Mouse (Mus musculus) erythroblast, adult 5-6 weeks (primary cell): ENCODE results near the gene Erbb4. TPM values are rescaled to one million over a fixed set of nuclear protein-coding genes. Genes with fewer than 3 reads are reported as not detected.

Experiments
- ATAC-seq: replicated peaks from 2 replicates; pipeline ENCODE4 v1.8.0; 2016; ENCODE audit warnings: moderate number of reproducible peaks, mild to moderate bottlenecking, moderate TSS enrichment, inconsistent platforms; ENCODE audit not compliant: poor library complexity, low FRiP score, severe bottlenecking
- total RNA-seq, 2 experiments: library from RNA; stranded (forward) in 1 of 2; stranded (reverse) in 1 of 2; fragments of 150-400 nt in 1 of 2; fragments of 200-764, 138-1000 nt in 1 of 2; gene quantifications; 2 replicates each; pipeline versions ENCODE4 v1.2.3 to v1.2.4; 2015 to 2017; ENCODE audit warnings: low replicate concordance in 2 of 2

Erbb4 gene
- total RNA-seq, 2 experiments from 2014 or later = under 0.01 TPM; not detected in 1

DNA sequence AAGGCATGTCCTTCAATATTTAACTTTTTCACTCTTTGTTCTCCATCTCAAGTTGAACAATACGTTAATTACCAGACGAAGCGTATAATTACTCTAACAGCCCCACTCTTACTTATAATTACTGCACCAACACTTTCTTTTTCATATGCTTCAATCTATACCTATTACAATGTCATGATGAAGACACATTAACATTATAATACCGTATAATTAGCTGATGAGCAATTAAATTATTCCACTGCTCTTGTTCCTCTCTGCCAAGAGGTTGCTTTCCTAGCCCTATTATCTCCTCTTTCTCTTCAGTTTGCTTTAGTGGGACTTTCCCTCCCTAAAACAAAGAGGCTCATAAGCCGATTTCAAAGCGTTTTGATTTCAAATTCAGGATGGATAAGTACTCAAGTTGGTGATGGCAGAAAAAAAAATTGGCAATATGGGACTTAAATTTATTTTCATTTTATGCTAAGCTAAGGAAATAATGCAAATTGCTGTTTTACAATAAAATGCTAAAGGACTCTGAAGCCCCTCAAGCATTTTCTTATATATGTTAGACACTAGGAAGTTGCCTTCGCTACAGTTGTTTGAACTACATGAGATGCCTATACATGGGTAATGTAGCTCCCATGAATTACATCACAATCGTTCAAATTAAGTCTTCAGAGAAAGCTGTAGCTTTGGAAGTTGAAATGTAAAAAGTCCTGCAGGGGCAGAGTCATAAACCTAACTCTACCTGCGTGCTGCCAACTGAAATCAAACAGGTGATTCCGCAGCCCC is 440.8 kb downstream of the Erbb4 start:
- ATAC-seq = no peak

GRCm38 (mm10) chr1:68590475-68590874 is 517.4 kb downstream of the Erbb4 start:
- no peak for ATAC-seq

GRCm38 (mm10) chr1:68573851-68574540 is 533.9 kb downstream of the Erbb4 start:
- no peak for ATAC-seq

- no peak for ATAC-seq
Observed at GRCm38 (mm10) chr1:68570924-68571323, 536.9 kb downstream of the Erbb4 start.

DNA sequence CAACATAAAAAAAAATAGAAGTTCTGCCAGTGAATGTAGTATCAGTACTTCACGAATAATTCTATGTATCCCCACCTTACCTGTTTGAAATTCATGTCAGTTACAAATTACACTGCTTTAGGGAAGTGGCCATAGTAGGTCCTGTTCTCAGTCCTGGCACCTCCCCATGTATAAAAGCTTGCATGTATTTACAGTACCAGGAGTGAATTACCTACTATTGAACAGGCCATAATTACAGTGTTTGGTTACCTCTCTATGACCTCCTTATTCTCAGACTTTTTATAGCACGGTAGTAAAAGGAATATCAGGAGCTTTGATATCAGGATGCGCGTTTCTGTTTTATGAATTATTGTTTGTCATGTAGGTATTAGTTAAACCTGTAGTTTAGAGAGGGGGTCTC is 564.9 kb downstream of the Erbb4 start:
- no peak for ATAC-seq

DNA sequence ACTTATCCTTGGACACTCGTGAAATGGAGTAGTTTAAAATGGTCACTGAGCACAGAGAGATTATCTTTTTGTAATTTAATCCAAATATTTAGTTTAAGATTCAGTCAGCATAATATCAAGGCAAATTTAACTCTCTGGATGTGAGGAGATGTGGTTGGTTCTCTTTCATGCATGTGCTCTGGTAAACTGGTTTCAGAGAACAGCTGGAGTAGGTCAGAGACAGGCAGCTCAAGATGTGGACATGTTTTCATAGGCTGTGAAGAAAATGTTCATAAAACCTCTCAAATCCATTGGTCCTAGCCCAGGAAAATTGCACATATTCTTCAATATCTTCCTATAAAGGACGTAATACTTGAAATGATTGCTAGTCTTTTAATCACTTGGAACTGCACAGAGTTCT is 590.0 kb downstream of the Erbb4 start:
- no peak for ATAC-seq

DNA sequence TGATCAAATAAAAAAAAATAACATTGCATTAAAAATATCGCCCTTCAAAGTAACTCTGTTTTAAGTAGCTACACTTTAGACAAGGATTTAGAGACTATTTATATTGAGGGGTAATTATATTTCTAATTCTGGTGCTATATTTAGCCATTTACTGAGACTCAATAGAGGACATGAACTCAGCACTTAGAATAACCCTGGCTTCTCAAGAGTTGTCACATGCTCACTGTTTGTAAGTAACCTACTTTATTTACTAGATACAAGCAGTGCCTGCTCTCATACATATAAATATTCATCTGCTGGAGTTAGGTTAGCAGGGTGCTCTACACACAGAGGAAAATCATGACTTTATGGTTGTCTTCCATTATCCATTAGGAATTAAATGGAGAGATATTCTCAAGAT is 604.0 kb downstream of the Erbb4 start:
- ATAC-seq = no peak

- no peak for ATAC-seq
Observed at GRCm38 (mm10) chr1:68501561-68501960, 606.3 kb downstream of the Erbb4 start.

GRCm38 (mm10) chr1:68466390-68466960 is 641.4 kb downstream of the Erbb4 start:
- no peak for ATAC-seq

DNA sequence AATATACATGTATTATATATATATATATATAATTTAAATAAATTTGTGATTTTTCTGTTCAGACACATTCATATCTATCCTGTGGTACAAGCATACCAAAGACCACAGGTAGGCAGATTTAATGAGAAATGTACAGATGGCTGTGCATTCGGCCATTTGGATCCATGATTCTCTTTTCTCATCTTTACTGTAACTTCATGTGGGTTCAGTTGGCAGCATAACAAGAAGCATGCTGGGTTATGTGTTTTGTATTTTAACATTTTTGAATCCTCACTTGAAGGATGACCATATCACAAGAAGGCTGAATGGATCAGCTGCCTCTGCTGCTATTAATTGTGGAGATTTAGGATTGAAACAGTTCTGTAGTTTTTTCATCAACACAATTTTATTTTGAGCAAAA is 656.6 kb downstream of the Erbb4 start:
- no peak for ATAC-seq

GRCm38 (mm10) chr1:68424336-68424983 is 683.4 kb downstream of the Erbb4 start:
- ATAC-seq = no peak

- ATAC-seq = no peak
Observed at GRCm38 (mm10) chr1:68401204-68401603, 706.7 kb downstream of the Erbb4 start.

DNA sequence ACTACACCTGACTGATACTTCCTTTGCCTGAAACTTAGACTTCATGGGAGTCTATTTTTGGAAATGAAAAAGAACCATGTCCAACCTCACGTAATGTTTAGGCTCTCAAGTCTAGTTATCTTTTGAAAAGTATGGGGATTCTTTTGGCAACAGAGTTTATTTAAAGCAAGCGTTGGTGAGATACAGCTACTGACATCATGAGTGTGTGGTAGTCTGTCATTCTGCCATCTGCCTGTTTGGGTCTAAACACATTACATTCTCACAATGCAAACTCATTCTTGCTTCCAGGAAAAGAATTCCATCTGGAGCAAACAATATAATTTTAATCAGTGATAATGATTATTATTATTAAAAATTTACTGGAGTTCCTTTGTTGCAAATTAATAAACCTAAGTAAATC is 736.3 kb downstream of the Erbb4 start:
- no peak for ATAC-seq

GRCm38 (mm10) chr1:68333714-68334113 is 774.1 kb downstream of the Erbb4 start:
- no peak for ATAC-seq

- ATAC-seq = no peak
Observed at GRCm38 (mm10) chr1:68305813-68306212, 802.0 kb downstream of the Erbb4 start.

DNA sequence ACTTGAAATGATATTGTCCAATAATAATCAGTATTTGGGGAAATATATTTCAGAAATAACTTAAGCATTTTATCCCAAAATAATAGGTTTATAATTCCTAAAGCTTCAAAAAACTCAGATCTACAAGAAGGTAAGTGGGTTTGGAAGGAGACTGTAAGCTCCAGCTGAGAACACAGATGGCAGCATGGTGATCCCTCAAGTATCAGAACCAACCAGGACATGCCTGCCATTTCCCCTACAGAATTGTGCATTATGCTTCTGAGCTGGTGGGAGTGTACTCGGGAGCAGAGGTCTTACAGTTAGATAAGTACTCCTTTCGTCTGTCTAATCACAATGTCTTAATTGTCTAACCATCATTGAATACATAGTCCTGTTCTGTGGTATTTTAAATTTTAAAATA is 823.4 kb downstream of the Erbb4 start:
- no peak for ATAC-seq

- ATAC-seq = no peak
Observed at GRCm38 (mm10) chr1:68275819-68276218, 832.0 kb downstream of the Erbb4 start.

GRCm38 (mm10) chr1:68178580-68178979 is 929.3 kb downstream of the Erbb4 start:
- ATAC-seq = no peak

GRCm38 (mm10) chr1:68155253-68155652 is 952.6 kb downstream of the Erbb4 start:
- no peak for ATAC-seq

- no peak for ATAC-seq
Observed at GRCm38 (mm10) chr1:68150572-68150971, 957.3 kb downstream of the Erbb4 start.
